Mouse (Mus musculus): Measurements from ENCODE around the gene Vmn1r59. TPM values are rescaled to one million over a fixed set of nuclear protein-coding genes. Genes with fewer than 3 reads are reported as not detected.
"Not testable (repeated sequence)": the region's sequence is repeated elsewhere in the genome, so short reads cannot be mapped to it uniquely, and the experiment has no call there.

Gene Vmn1r59
- polyA plus RNA-seq (2016; fragmentation: Nextera tagmentation; extraction: Ambion mirVana): not detected in 2 replicates

DNA sequence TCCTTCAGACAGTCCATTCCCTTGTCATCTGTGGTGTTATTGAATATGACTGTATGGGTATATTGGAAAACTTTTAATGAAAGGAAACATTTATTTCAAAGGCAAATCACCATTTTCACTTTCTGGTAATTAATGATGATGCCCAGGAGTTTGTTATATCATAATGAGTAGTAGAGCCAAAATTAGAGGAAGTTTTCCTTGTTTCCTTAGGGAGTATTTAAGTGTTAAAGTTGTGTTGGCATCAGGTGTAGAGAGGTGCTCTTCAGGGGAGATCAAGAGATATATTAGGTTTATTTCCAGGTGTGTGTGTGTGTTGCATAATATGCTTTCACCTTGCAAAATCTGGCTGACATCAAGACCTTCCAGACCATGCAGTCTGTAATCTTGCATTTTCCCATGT lies at the start of gene Vmn1r59:
TSS of gene Vmn1r59 (minus strand) at position 101 of the 400 bp plus-strand sequence.
- Histone ChIP-seq H3K27me3 (replicated peaks) (no peaks in the 10 kb centered on the region), H3K27ac (no peak within 1 kb of the TSS), H3K4me2 (no peak within 1 kb of the TSS), H3K36me3 (no peaks in the 10 kb centered on the region), H3K9ac (no peak within 1 kb of the TSS), H3K9me3 (replicated peaks) (peaks cover 13% of the 10 kb centered on the region; the same call in 1 of the 2 replicates), H3K4me1 (no peaks in the 10 kb centered on the region), H3K4me3 (no peak within 1 kb of the TSS)
- no peak for ATAC-seq

GRCm38 (mm10) chr7:5493856-5494255 lies 37.3 kb upstream of the Vmn1r59 start, which contains the start of gene Vmn2r28:
Gene Vmn2r28, minus strand, starts transcription at chr7:5493956.
- not testable (repeated sequence) for H3K4me2 ChIP-seq

GRCm38 (mm10) chr7:5454011-5454410 lies 2.6 kb downstream of the Vmn1r59 start:
- peaks cover 10% of the 10 kb centered on the region; the same call in 1 of the 2 replicates for H3K9me3 ChIP-seq (replicated peaks)
- not testable (repeated sequence) for H3K4me1 ChIP-seq; H3K9ac ChIP-seq; H3K27ac ChIP-seq; H3K4me2 ChIP-seq; H3K36me3 ChIP-seq; H3K4me3 ChIP-seq; H3K27me3 ChIP-seq (replicated peaks); ATAC-seq
- WGBS (ENCODE audit: insufficient replicate concordance): 45% methylated on average over 3 of the region's 3 CpGs

More at GRCm38 (mm10) chr7:5493856-5494255, 37.3 kb upstream of the Vmn1r59 start, which contains the start of gene Vmn2r28:
- not testable (repeated sequence) for H3K4me1 ChIP-seq; ATAC-seq; H3K9ac ChIP-seq; H3K36me3 ChIP-seq; H3K27ac ChIP-seq; H3K4me3 ChIP-seq; H3K9me3 ChIP-seq (replicated peaks); H3K27me3 ChIP-seq (replicated peaks)

DNA sequence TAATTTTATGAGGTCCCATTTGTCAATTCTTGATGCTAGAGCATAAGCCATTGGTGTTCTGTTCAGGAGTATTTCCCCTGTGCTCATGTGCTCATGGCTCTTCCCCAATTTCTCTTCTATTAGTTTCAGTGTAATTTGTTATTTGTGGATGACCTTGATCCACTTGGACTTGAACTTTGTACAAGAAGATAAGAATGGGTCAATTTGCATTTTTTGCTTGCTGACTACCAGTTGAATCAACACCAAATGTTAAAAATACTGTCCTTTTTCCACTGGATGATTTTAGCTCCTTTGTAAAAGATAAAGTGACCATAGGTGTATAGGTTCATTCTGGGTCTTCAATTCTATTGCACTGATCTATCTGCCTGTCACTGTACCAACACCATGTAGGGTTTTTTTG lies 7.9 kb downstream of the Vmn1r59 start:
- ATAC-seq: no peak
- Histone ChIP-seq H3K4me1 (no peaks in the 10 kb centered on the region), H3K36me3 (no peaks in the 10 kb centered on the region), H3K4me3 (no peak overlapping the region), H3K9ac (no peak overlapping the region), H3K9me3 (replicated peaks) (peaks cover 4% of the 10 kb centered on the region; the same call in 1 of the 2 replicates), H3K4me2 (no peak overlapping the region), H3K27ac (no peak overlapping the region), H3K27me3 (replicated peaks) (no peaks in the 10 kb centered on the region)

- H3K4me2 ChIP-seq; H3K27ac ChIP-seq; H3K4me3 ChIP-seq; H3K27me3 ChIP-seq (replicated peaks); H3K4me1 ChIP-seq; H3K36me3 ChIP-seq; ATAC-seq; H3K9me3 ChIP-seq (replicated peaks); H3K9ac ChIP-seq: not testable (repeated sequence)
These were observed 43.3 kb downstream of the Vmn1r59 start, which contains the start of gene Vmn1r58 for GRCm38 (mm10) chr7:5413296-5413695. Gene Vmn1r58, minus strand, starts transcription at chr7:5413396.

DNA sequence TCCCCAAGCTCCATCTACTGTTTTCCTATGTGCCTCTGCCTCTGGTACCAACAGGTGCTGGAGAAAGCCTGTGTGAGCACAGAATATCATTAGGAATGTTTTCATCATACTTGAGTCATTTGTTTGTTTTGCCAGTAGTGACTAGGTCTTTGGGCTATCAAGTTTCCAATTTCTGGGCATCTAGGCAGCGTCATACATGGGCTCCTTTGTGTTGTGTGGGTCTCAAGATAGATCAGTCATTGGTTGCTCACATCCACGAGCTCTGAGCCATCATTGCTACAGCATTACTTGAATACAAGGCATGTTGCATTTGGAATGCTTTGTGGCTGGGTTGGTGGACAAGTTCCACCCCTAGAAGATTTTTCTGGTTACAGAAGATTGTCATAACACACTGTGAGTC lies 50.4 kb downstream of the Vmn1r59 start:
- H3K4me2 ChIP-seq: no peak overlapping the region
- WGBS (ENCODE audit: insufficient replicate concordance): 28% methylated on average over 2 of the region's 2 CpGs

More for the DNA sequence above, 50.4 kb downstream of the Vmn1r59 start:
- H3K27ac ChIP-seq: no peak overlapping the region
- no peak overlapping the region for H3K9ac ChIP-seq
- H3K36me3 ChIP-seq: no peaks in the 10 kb centered on the region
- 0 out of 2 replicates have a peak, but pooled peaks cover 5% of the 10 kb centered on the region for H3K9me3 ChIP-seq (replicated peaks)
- no peaks in the 10 kb centered on the region for H3K27me3 ChIP-seq (replicated peaks)
- H3K4me1 ChIP-seq: no peaks in the 10 kb centered on the region
- no peak overlapping the region for H3K4me3 ChIP-seq
- no peak for ATAC-seq

Other genes starting within 250 kb of the Vmn1r59 start
- not detected in 2 replicates for gene Vmn1r57, start 238.3 kb downstream of the Vmn1r59 start, polyA plus RNA-seq (2016; fragmentation: Nextera tagmentation; extraction: Ambion mirVana)
- gene Gm5065, start 106.2 kb downstream of the Vmn1r59 start, polyA plus RNA-seq (2016; fragmentation: Nextera tagmentation; extraction: Ambion mirVana): not detected in 2 replicates
- not detected in 2 replicates for gene Nlrp2, start 105.7 kb downstream of the Vmn1r59 start, polyA plus RNA-seq (2016; fragmentation: Nextera tagmentation; extraction: Ambion mirVana)
- not detected in 2 replicates for gene Vmn1r58, start 43.4 kb downstream of the Vmn1r59 start, polyA plus RNA-seq (2016; fragmentation: Nextera tagmentation; extraction: Ambion mirVana)
- not detected in 2 replicates for gene Vmn2r28, start 37.2 kb upstream of the Vmn1r59 start, polyA plus RNA-seq (2016; fragmentation: Nextera tagmentation; extraction: Ambion mirVana)
- gene Vmn1r60, start 90.5 kb upstream of the Vmn1r59 start, polyA plus RNA-seq (2016; fragmentation: Nextera tagmentation; extraction: Ambion mirVana): not detected in 2 replicates
- gene Vmn1r61, start 156.5 kb upstream of the Vmn1r59 start, polyA plus RNA-seq (2016; fragmentation: Nextera tagmentation; extraction: Ambion mirVana): not detected in 2 replicates
- gene Vmn1r62, start 216.9 kb upstream of the Vmn1r59 start, polyA plus RNA-seq (2016; fragmentation: Nextera tagmentation; extraction: Ambion mirVana): not detected in 2 replicates